In genomic region chr17:62741702-62742101, GRCm38 (mm10) we compare ENCODE assay signal across 28 mouse cellular contexts.
"Had no signal": no experiment of that assay in that cellular context is flagged by ENCODE, and none has a peak within 500 bp of the region (broad histone marks: within the 10 kb centered on the region; RNA-seq: fewer than 3 reads in every experiment).

No protein-coding gene starts in this region.

- H3K27me3 ChIP-seq: hindbrain, embryonic 12.5 days; intestine, embryonic 15.5 days; limb, embryonic 12.5 days; liver, embryonic 13.5 days; liver, embryonic 15.5 days had no signal

- H3K4me2 ChIP-seq: heart, embryonic 11.5 days; hindbrain, embryonic 12.5 days; hindbrain, embryonic 14.5 days; intestine, embryonic 15.5 days; kidney, embryonic 15.5 days; limb, embryonic 12.5 days; liver, embryonic 11.5 days; liver, embryonic 13.5 days; liver, embryonic 15.5 days had no signal

- H3K36me3 ChIP-seq: hindbrain, embryonic 12.5 days; intestine, embryonic 15.5 days; kidney, embryonic 15.5 days; limb, embryonic 12.5 days; liver, embryonic 13.5 days; liver, embryonic 15.5 days had no signal

- H3K4me3 ChIP-seq: gastrocnemius, adult 2 months; heart, adult 2 months; hindbrain, embryonic 10.5 days; hindbrain, embryonic 12.5 days; intestine, embryonic 15.5 days; kidney, embryonic 15.5 days; layer of hippocampus, adult 2 months; left cerebral cortex, adult 2 months; limb, embryonic 10.5 days; limb, embryonic 12.5 days; liver, embryonic 13.5 days; liver, embryonic 15.5 days had no signal

- ATAC-seq: hindbrain, embryonic 16.5 days; inflammation-experienced regulatory T-cells, adult 6 months; intestine, embryonic 15.5 days; intestine, postnatal 0 days; liver, postnatal 0 days had no signal

- DNase-seq: gastrocnemius, adult 2 months; gastrocnemius, postnatal 10 days; gastrocnemius, postnatal 25 days; heart, adult 2 months; heart, postnatal 10 days; kidney, adult 18-20 months; kidney, adult 8-10 months; kidney, postnatal 10 days; kidney, postnatal 25 days; kidney, postnatal 4 days; liver; liver, embryonic 13.5 days; liver, postnatal 0 days had no signal

- H3K9me3 ChIP-seq: hindbrain, embryonic 10.5 days; hindbrain, embryonic 12.5 days; intestine, embryonic 15.5 days; kidney, embryonic 15.5 days; limb, embryonic 10.5 days; liver, embryonic 13.5 days; liver, embryonic 15.5 days had no signal

- H3K27ac ChIP-seq: gastrocnemius, adult 2 months; heart, adult 2 months; hindbrain, embryonic 10.5 days; hindbrain, embryonic 12.5 days; hindbrain, embryonic 14.5 days; intestine, embryonic 15.5 days; kidney, embryonic 15.5 days; layer of hippocampus, adult 2 months; left cerebral cortex, adult 2 months; limb, embryonic 10.5 days; limb, embryonic 12.5 days; liver, embryonic 13.5 days; liver, embryonic 15.5 days had no signal

- H3K9ac ChIP-seq: hindbrain, embryonic 12.5 days; hindbrain, embryonic 14.5 days; intestine, embryonic 15.5 days; kidney, embryonic 15.5 days; limb, embryonic 12.5 days; liver, embryonic 13.5 days; liver, embryonic 15.5 days; liver, postnatal 0 days had no signal

- H3K4me1 ChIP-seq: intestine, embryonic 15.5 days; liver, embryonic 15.5 days had no signal
